Mouse (Mus musculus): ENCODE results near the gene Olfr418. TPM values are rescaled to one million over a fixed set of nuclear protein-coding genes. Genes with fewer than 3 reads are reported as not detected.
"Not testable (repeated sequence)": the region's sequence is repeated elsewhere in the genome, so short reads cannot be mapped to it uniquely, and the experiment has no call there.

Olfr418 gene
- not detected in 2 replicates for polyA plus RNA-seq (2015; fragmentation: Nextera tagmentation; extraction: Ambion mirVana)

DNA sequence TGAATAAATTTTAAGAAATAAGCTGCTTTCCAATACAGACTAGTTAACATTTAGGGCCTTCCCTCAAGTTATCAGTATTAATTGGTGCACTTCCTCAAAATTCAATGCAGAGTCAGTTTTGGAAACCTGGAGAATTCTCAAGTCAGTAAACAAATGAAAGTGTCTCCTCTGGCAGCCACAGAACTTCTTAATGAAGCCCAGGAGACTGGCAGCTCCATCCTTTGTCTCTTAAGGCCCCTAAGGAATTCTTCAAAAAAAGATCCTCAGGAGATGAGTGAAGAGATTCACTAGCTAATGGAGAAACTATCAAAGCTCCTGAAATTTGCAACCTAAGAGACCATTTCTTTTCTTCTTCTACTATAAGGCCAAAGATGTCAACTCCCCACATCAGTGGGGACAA lies at the start of gene Olfr418:
Olfr418 (plus strand) TSS at position 301 of the 400 bp plus-strand sequence.
- H3K27me3 ChIP-seq (ENCODE audit: insufficient read depth, low read length) = no peaks in the 10 kb centered on the region
- no peak for ATAC-seq (replicated peaks; ENCODE audit: low FRiP score, low read depth)
- H3K4me1 ChIP-seq (replicated peaks; ENCODE audit: insufficient read depth, low read length) = no peaks in the 10 kb centered on the region
- no peak within 1 kb of the TSS for H3K9ac ChIP-seq (ENCODE audit: low read depth, low read length)
- no peak for TF ChIP-seq CTCF (IDR thresholded peaks at IDR 0.05; ENCODE audit: low read depth)
- H3K4me3 ChIP-seq (replicated peaks; ENCODE audit: low read depth, low read length) = no peak within 1 kb of the TSS
- DNase-seq (ENCODE audit: low spot score) = no peak
- no peak within 1 kb of the TSS for H3K4me2 ChIP-seq (ENCODE audit: low read length)
- no peaks in the 10 kb centered on the region for H3K9me3 ChIP-seq (replicated peaks; ENCODE audit: low read length)
- no peak within 1 kb of the TSS for H3K27ac ChIP-seq
- no peaks in the 10 kb centered on the region for H3K36me3 ChIP-seq (ENCODE audit: insufficient read depth, low read length)

DNA sequence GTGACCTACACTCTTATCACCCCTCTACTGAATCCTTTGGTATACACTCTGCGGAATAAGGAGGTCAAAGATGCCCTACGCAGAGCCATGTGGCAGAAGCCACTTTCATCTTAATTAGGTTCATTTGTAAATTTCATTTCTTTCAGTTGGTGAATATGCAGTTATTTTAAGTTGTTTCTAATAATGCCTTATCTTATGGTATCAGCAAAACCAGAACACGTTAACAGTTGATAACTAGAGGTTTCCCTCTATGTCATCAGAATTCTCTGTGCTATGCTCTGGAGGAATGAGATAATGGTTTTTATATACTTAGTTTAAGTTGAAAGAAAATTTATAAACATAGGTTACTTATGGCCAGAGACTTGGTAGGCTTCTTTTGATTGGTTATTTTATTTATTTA lies 49.3 kb upstream of the Olfr418 start:
- 90% methylated on average over 3 of the region's 3 CpGs for WGBS

DNA sequence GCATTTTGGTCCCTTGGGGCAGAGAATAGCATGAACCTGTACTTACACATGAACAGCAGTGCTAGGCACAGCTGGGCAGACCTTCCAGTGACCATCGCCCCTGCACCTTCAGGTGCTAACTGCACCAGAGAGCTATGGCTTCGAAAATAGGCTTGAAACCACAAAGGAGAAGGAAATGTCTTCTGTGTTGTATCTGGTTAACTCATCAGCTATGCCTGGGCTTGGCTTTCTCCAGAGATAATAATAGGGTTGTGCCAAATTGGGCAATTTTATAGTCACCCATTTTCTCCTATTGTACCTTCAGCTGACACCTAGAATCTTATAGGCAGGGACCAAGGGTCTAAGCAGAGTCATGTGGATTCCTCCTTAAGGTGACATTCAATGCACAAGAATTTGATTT lies 38.7 kb upstream of the Olfr418 start, which contains the start of gene Fcer1a:
Fcer1a (minus strand) TSS at position 134 of the 400 bp plus-strand sequence.
- no peak for ATAC-seq (replicated peaks; ENCODE audit: low FRiP score, low read depth)
- no peak for TF ChIP-seq CTCF (IDR thresholded peaks at IDR 0.05; ENCODE audit: low read depth)
- no peaks in the 10 kb centered on the region for H3K9me3 ChIP-seq (replicated peaks; ENCODE audit: low read length)
- H3K27me3 ChIP-seq (ENCODE audit: insufficient read depth, low read length) = no peaks in the 10 kb centered on the region
- H3K27ac ChIP-seq = no peak within 1 kb of the TSS
- H3K4me1 ChIP-seq (replicated peaks; ENCODE audit: insufficient read depth, low read length) = no peaks in the 10 kb centered on the region
- WGBS = 81% methylated on average over 2 of the region's 2 CpGs
- H3K9ac ChIP-seq (ENCODE audit: low read depth, low read length) = no peak within 1 kb of the TSS
- H3K36me3 ChIP-seq (ENCODE audit: insufficient read depth, low read length) = no peaks in the 10 kb centered on the region
- no peak within 1 kb of the TSS for H3K4me3 ChIP-seq (replicated peaks; ENCODE audit: low read depth, low read length)
- no peak within 1 kb of the TSS for H3K4me2 ChIP-seq (ENCODE audit: low read length)
- DNase-seq (ENCODE audit: low spot score) = no peak

More for the DNA sequence above, 49.3 kb upstream of the Olfr418 start:
- Histone ChIP-seq H3K4me2 (ENCODE audit: low read length) (no peak overlapping the region), H3K27ac (no peak overlapping the region), H3K4me1 (replicated peaks; ENCODE audit: insufficient read depth, low read length) (no peaks in the 10 kb centered on the region), H3K36me3 (ENCODE audit: insufficient read depth, low read length) (no peaks in the 10 kb centered on the region), H3K27me3 (ENCODE audit: insufficient read depth, low read length) (no peaks in the 10 kb centered on the region), H3K9ac (ENCODE audit: low read depth, low read length) (no peak overlapping the region), H3K4me3 (replicated peaks; ENCODE audit: low read depth, low read length) (no peak overlapping the region), H3K9me3 (replicated peaks; ENCODE audit: low read length) (no peaks in the 10 kb centered on the region)
- DNase-seq (ENCODE audit: low spot score) (no peak), ATAC-seq (replicated peaks; ENCODE audit: low FRiP score, low read depth) (no peak)
- TF ChIP-seq CTCF (IDR thresholded peaks at IDR 0.05; ENCODE audit: low read depth) = no peak

DNA sequence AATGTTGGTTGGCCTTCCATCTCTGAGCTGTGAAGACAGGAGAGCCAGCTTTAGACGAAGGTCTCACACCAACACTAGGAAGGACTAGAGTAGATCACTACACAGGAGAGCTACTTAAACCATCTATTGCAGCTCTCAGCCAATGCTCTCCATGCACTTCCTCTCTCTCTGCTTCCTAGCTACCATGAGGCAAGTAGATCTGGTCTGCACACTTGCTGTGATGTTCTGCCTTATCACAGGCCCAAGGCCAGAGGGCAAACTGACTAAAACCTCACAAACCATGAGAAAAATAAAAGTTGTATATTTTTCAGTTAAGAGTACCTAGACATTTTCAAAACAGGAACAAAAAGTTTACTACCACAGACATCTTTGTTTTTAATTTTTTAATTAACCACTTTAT lies 28.8 kb upstream of the Olfr418 start:
- not testable (repeated sequence) for ATAC-seq (replicated peaks; ENCODE audit: low FRiP score, low read depth); H3K9ac ChIP-seq (ENCODE audit: low read depth, low read length); DNase-seq (ENCODE audit: low spot score); H3K27me3 ChIP-seq (ENCODE audit: insufficient read depth, low read length); H3K4me2 ChIP-seq (ENCODE audit: low read length); H3K27ac ChIP-seq; H3K4me1 ChIP-seq (replicated peaks; ENCODE audit: insufficient read depth, low read length); H3K4me3 ChIP-seq (replicated peaks; ENCODE audit: low read depth, low read length); H3K9me3 ChIP-seq (replicated peaks; ENCODE audit: low read length); H3K36me3 ChIP-seq (ENCODE audit: insufficient read depth, low read length)
- WGBS = 75% methylated on average over 1 of the region's 1 CpGs

DNA sequence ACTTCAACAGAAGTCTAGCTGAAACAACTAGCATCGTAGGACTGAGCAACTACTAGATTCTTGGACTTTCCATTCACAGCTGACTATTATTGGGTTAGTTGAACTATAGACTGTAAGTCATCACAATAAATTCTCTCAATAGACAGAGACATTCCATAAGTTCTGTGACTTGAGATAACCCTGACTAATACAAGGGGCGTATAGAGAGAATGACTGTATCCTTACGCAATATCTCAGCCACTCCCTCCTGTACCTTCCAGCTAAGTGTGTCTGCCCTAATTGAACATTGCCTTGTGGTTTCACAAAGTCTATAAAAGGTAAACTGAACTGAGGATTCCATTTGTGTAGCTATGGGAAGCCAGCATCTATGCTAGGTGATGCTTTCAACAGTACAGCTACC lies 15.9 kb upstream of the Olfr418 start:
- 94% methylated on average over 3 of the region's 3 CpGs for WGBS
- no peak for ATAC-seq (replicated peaks; ENCODE audit: low FRiP score, low read depth)
- TF ChIP-seq CTCF (IDR thresholded peaks at IDR 0.05; ENCODE audit: low read depth) = no peak

DNA sequence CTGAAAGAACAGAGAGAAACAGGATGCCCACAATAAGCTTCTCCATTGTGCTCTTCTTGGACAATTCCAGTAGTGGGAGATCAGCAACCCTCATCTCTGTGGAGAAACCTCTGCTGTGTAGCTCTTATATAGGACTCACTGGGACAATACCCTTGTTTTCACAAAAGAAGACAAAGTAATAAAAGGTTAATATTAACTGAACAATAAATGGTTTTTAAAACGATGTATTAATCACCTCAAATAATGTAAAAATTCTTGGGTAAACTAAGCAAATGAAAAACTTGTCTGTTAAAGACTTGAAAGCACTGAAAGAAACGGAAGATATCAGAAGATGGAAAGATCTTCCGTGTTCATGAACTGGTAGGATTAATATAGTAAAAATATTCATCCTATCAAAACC lies 11.9 kb downstream of the Olfr418 start, which contains the start of gene Mptx2:
Mptx2 (minus strand) TSS at position 101 of the 400 bp plus-strand sequence.
- H3K9ac ChIP-seq (ENCODE audit: low read depth, low read length) = no peak within 1 kb of the TSS
- H3K9me3 ChIP-seq (replicated peaks; ENCODE audit: low read length) = no peaks in the 10 kb centered on the region
- H3K4me2 ChIP-seq (ENCODE audit: low read length) = no peak within 1 kb of the TSS
- no peak for TF ChIP-seq CTCF (IDR thresholded peaks at IDR 0.05; ENCODE audit: low read depth)
- no peaks in the 10 kb centered on the region for H3K36me3 ChIP-seq (ENCODE audit: insufficient read depth, low read length)
- H3K4me3 ChIP-seq (replicated peaks; ENCODE audit: low read depth, low read length) = no peak within 1 kb of the TSS
- no peak within 1 kb of the TSS for H3K27ac ChIP-seq
- 77% methylated on average over 3 of the region's 3 CpGs for WGBS
- ATAC-seq (replicated peaks; ENCODE audit: low FRiP score, low read depth) (no peak), DNase-seq (ENCODE audit: low spot score) (no peak)
- no peaks in the 10 kb centered on the region for H3K4me1 ChIP-seq (replicated peaks; ENCODE audit: insufficient read depth, low read length)
- H3K27me3 ChIP-seq (ENCODE audit: insufficient read depth, low read length) = no peaks in the 10 kb centered on the region

More for the DNA sequence above, 15.9 kb upstream of the Olfr418 start:
- no peak overlapping the region for H3K27ac ChIP-seq
- no peak for DNase-seq (ENCODE audit: low spot score)
- H3K4me1 ChIP-seq (replicated peaks; ENCODE audit: insufficient read depth, low read length) = no peaks in the 10 kb centered on the region
- H3K9me3 ChIP-seq (replicated peaks; ENCODE audit: low read length) = no peaks in the 10 kb centered on the region
- no peak overlapping the region for H3K9ac ChIP-seq (ENCODE audit: low read depth, low read length)
- H3K4me2 ChIP-seq (ENCODE audit: low read length) = no peak overlapping the region
- H3K4me3 ChIP-seq (replicated peaks; ENCODE audit: low read depth, low read length) = no peak overlapping the region
- no peaks in the 10 kb centered on the region for H3K36me3 ChIP-seq (ENCODE audit: insufficient read depth, low read length)
- no peaks in the 10 kb centered on the region for H3K27me3 ChIP-seq (ENCODE audit: insufficient read depth, low read length)

DNA sequence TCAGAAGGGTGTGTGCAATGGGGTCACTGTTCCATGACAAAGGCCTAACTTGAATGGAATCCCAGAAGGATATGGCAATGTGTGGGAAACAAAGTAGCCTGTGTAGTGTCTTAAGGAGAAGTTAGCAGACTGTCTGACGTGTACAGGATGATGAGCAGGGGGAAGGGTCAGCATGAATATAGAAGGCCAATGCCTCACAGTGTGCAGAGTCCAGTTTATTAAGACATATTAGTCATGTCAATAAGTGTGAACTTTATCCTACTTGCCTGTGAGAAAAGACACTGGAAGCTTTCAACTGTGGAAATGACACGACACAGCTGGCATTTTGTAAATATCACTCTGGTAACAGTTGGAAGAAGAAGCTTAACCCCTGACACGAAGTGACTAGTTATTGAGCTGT lies 37.0 kb downstream of the Olfr418 start:
- not testable (repeated sequence) for H3K36me3 ChIP-seq (ENCODE audit: insufficient read depth, low read length); ATAC-seq (replicated peaks; ENCODE audit: low FRiP score, low read depth); DNase-seq (ENCODE audit: low spot score); H3K9ac ChIP-seq (ENCODE audit: low read depth, low read length); H3K27me3 ChIP-seq (ENCODE audit: insufficient read depth, low read length); H3K4me3 ChIP-seq (replicated peaks; ENCODE audit: low read depth, low read length); H3K27ac ChIP-seq; H3K9me3 ChIP-seq (replicated peaks; ENCODE audit: low read length); H3K4me1 ChIP-seq (replicated peaks; ENCODE audit: insufficient read depth, low read length); H3K4me2 ChIP-seq (ENCODE audit: low read length)
- 34% methylated on average over 3 of the region's 3 CpGs for WGBS

DNA sequence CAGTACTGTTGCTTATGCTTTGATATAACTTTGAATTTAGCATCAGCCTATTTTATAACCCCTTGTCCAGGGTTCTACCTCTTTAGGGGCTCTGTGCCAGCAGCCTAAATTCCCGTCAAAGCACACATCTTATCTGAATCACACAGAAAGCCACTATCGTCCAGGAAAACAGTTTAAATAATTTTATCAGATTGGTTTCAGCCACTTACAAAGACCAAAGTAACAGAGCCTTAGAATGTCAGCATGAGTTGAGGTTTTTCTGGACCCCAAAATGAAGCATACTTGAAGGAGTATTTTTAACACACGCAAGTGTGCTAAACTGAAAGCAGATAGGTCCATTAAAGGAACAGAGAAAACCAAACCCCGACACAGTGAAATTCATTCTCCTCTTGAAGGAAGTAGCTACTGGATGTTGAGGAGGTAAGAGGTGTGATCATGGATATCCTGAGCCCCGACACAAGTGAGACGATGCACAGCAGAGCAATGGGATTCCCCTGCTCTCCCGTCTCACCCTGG lies 47.8 kb downstream of the Olfr418 start:
- H3K4me3 ChIP-seq (replicated peaks; ENCODE audit: low read depth, low read length); H3K27me3 ChIP-seq (ENCODE audit: insufficient read depth, low read length); H3K27ac ChIP-seq; H3K36me3 ChIP-seq (ENCODE audit: insufficient read depth, low read length); H3K9me3 ChIP-seq (replicated peaks; ENCODE audit: low read length); H3K4me1 ChIP-seq (replicated peaks; ENCODE audit: insufficient read depth, low read length); ATAC-seq (replicated peaks; ENCODE audit: low FRiP score, low read depth); DNase-seq (ENCODE audit: low spot score); H3K4me2 ChIP-seq (ENCODE audit: low read length); H3K9ac ChIP-seq (ENCODE audit: low read depth, low read length): not testable (repeated sequence)
- WGBS = 78% methylated on average over 7 of the region's 7 CpGs
